Mouse (Mus musculus): ENCODE data around the gene Hgfac. TPM values are rescaled to one million over a fixed set of nuclear protein-coding genes. Genes with fewer than 3 reads are reported as not detected.

The Hgfac gene
- total RNA-seq, 2 experiments from 2014 or later, result 0.37 TPM; not detected in 1

DNA sequence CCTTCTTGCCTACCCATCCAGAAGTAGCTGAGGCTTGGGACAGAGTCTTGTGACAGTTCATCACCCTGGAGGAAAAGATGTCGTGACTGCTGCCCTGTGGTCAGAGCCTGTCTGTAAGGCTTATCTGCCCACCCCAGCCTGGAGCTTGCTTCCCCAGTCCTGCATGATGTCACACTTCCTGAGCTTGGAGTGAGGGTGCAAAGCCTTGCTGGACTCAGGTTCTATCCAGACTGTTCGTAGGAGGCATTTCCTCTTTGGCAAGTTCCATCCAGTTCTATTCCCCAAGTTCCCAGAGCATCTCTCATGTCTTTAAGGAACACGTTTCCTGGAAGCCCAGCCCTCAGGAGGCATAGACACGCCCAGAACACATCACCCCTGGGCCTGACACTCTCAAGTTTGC, 5.5 kb upstream of the Hgfac start:
- intact Hi-C loops (cut with DNase I), result no loop called here
- DNase-seq, result no peak

- intact Hi-C loops (cut with DNase I), result no loop called here
These were observed 3.9 kb upstream of the Hgfac start for GRCm38 (mm10) chr5:35037438-35037837.

GRCm38 (mm10) chr5:35042431-35043109, 1.3 kb downstream of the Hgfac start:
- no peak for DNase-seq
- intact Hi-C loops (cut with DNase I), result loop anchor here (1.0 to 2.0 kb wide), 2 partner anchors 62 to 127 kb away; no protein-coding TSS in a partner anchor

More at GRCm38 (mm10) chr5:35037438-35037837, 3.9 kb upstream of the Hgfac start:
- DNase-seq, result no peak

GRCm38 (mm10) chr5:35043110-35043451, 1.8 kb downstream of the Hgfac start:
- DNase-seq, result peak in 1 of 2 experiments; percentile 69
- intact Hi-C loops (cut with DNase I), result loop anchor here (2.0 kb wide), 1 partner anchor 62 kb away; no protein-coding TSS in a partner anchor

DNA sequence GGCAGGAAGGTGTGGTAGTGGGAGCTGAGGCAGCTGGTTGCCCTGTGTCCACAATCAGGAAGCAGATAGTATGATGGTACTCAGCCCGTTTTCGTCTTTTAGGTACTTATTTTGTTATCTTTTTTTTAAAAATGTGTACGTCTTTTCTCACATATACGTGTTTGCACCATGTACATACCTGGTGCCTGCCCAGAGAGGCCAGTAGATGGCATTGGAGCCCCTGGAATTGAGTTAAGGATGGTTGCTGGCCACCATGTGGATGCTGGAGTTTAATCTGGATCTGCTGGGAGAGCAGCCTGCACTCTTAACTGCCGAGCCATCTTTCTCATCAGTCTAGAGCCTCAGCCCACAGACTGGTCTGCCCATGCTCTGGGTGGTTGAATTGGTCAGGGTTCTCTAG, 9.2 kb downstream of the Hgfac start:
- DNase-seq, result no peak
- intact Hi-C loops (cut with DNase I), result loop anchor here (2.0 to 5.0 kb wide), 2 partner anchors 38 to 82 kb away; no protein-coding TSS in a partner anchor

DNA sequence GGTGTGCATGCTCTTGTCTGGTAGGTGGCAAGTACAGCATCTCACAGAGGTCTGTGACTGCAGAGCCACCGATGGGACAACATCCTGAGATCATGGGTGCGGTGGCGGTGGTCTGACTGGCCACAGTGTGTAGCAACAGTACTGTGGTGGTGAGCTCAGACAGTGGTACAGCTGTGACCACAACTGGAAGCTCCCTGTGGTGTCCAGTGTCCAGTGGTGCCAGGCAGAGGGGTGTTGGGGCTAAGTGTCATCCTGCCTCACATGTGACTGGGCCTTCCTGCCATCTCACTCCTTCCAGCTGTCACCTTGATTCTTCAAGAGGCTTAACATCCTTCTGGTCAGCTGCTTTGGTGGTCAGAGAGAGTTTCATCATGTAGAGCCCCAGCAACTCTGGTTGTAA, 13.3 kb downstream of the Hgfac start:
- intact Hi-C loops (cut with DNase I), result loop anchor here (5.0 kb wide), 1 partner anchor 78 kb away; no protein-coding TSS in a partner anchor

GRCm38 (mm10) chr5:35055076-35055475, 13.8 kb downstream of the Hgfac start:
- DNase-seq, result peak in 1 of 2 experiments; percentile 49
- intact Hi-C loops (cut with DNase I), result no loop called here

More for the DNA sequence above, 13.3 kb downstream of the Hgfac start:
- DNase-seq, result no peak

DNA sequence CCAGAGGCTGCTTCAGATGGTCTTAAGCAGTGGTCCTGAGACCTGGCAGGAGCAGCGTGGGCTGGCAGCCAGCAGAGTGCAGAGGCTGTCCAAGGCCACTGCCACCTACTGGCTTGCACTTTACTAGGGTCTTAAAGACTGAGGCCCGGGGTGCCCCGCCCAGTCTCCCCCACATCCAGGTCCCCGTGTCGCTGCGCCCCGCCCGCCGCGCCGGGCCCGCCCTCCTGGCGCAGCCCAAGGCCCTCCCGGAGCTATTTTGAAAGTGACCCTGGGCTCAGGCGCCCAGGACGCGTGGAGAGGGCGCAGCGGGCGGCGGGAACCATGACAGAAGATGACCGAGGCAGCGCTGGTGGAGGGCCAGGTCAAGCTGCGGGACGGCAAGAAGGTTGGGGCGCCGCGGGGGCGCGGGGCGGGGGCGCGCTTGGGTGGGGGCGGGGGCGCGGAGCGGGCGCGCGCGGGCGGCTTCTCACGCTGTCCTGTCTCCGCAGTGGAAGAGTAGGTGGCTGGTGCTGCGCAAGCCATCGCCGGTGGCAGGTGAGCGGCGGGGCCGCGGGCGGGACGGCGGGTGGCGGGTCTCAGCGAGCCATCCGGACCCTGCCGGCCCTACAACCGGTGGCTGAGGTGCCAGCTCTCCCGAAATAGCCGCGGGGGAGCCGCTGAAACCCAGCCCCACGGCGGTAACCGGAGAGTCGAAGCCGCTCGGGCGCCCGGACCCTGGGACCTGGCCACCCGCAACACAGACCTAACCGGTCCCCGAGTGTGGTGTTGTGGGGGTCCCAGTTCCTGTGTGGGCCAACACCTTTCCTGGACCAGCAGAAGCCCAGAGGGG, 15.5 kb downstream of the Hgfac start, which contains the start of gene Dok7:
Dok7 (plus strand) TSS at position 163 of the 829 bp plus-strand sequence.
- intact Hi-C loops (cut with DNase I), result no loop called here
- peak; percentile 49 to 53 for DNase-seq

DNA sequence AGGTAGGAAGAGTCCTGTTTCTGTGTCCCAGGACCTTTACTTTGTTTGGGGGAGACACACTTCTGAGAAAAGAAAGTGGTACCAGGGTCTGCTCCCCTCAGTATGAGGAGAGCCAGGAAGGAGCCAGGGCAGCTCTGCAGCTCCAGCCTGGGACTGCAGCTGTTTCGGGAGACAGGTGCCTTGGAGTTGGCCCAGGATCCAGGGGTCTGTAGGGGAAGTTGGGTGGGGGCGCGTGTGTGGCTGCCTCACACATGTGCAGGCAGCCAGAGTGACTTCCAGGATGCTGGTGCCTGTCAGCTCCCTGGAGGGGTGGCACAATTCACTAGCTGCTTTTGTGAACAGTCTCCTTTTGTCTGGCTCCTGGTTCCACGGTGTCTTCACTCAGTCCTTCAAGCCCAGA, 16.3 kb downstream of the Hgfac start:
- DNase-seq, result no peak

DNA sequence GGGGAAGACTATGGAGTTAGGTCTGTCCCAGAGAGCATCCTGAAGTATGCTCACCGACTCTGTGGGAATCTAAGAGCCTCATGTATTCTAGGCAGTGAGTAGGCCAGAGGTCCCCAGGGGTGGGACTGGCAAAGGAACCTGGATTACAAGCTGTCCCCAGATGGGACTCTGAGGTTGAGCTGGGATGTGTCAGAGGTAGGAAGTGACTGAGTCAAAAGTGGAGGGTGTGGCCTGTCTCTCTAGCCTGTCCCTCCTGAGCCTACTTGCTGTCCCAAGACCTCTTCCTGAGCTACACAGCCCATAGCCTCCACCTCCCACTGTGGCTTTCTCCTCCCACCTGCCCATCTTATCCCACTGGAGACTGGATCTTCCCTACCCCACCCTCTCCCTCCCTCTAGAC, 16.9 kb downstream of the Hgfac start:
- intact Hi-C loops (cut with DNase I), result no loop called here
- DNase-seq, result no peak

More for the DNA sequence above, 16.3 kb downstream of the Hgfac start:
- intact Hi-C loops (cut with DNase I), result no loop called here

- DNase-seq, result no peak
- intact Hi-C loops (cut with DNase I), result no loop called here
These were observed 18.8 kb downstream of the Hgfac start for GRCm38 (mm10) chr5:35060098-35060497.

GRCm38 (mm10) chr5:35069841-35070240, 28.5 kb downstream of the Hgfac start:
- intact Hi-C loops (cut with DNase I), result no loop called here
- no peak for DNase-seq

DNA sequence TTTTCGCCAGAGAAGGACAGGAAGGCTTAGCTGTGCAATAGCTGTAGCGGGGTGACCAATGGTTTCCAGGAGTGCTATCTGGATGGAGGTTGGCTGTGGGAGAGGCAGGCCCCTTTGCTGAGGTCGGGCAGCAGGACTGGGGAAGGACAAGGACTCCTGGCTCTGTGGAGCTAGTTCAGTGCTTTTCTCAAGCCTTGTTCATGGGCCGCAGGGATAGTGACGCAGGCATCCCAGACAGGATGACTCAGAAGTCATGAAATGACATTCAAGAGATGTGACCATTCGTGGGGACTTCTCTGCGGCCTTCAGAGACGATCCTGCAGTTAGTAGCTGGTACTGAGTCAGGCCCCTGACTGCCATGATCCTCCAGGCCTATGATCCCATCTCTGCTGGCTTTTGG, 29.0 kb downstream of the Hgfac start:
- intact Hi-C loops (cut with DNase I), result no loop called here

GRCm38 (mm10) chr5:35070953-35071352, 29.6 kb downstream of the Hgfac start:
- intact Hi-C loops (cut with DNase I), result no loop called here
- DNase-seq, result no peak

More for the DNA sequence above, 29.0 kb downstream of the Hgfac start:
- no peak for DNase-seq

DNA sequence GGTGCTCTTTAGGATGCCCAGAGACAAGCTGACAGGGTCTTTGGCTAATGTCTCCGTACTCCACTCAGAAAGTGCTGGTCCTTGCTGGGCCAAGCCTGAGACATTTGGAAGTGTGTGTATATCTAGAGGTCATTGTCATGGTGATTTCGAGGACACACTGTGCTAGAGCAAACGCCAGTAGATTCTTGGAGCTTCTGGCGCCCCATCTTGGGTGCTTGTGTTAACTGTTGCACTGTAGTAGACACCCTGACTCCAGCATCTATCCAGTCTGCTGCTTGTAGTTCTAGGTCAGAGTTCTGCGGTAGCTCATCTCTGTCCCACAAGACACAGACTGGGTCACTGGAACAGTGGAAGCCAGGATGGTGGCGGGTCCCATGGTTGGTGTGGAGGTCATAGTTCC, 30.5 kb downstream of the Hgfac start:
- DNase-seq, result no peak
- intact Hi-C loops (cut with DNase I), result no loop called here

GRCm38 (mm10) chr5:35073235-35073634, 31.9 kb downstream of the Hgfac start:
- intact Hi-C loops (cut with DNase I), result no loop called here
- DNase-seq, result peak in 1 of 2 experiments; percentile 39

- intact Hi-C loops (cut with DNase I), result no loop called here
- DNase-seq, result peak; percentile 62 to 71
These were observed 32.7 kb downstream of the Hgfac start for GRCm38 (mm10) chr5:35073992-35074391.

GRCm38 (mm10) chr5:35076369-35076768, 35.1 kb downstream of the Hgfac start:
- intact Hi-C loops (cut with DNase I), result no loop called here

DNA sequence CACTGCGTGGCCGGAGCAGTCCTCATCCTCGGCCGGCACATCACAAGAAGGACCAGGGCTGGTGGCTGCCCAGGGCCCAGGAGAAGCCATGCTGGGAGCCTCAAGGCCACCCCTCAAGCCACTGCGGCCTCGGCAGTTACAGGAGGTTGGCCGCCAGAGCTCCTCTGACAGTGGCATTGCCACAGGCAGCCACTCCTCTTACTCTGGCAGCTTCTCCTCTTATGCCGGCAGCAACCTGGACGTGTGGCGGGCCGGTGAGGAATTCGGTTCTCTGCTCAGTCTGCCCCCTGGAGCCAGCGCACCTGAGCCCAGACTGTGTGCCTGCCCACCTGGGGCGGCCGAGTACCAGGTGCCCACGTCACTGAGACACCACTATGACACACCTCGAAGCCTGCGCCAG, 37.8 kb downstream of the Hgfac start:
- DNase-seq, result no peak
- intact Hi-C loops (cut with DNase I), result no loop called here

More at GRCm38 (mm10) chr5:35076369-35076768, 35.1 kb downstream of the Hgfac start:
- DNase-seq, result no peak

DNA sequence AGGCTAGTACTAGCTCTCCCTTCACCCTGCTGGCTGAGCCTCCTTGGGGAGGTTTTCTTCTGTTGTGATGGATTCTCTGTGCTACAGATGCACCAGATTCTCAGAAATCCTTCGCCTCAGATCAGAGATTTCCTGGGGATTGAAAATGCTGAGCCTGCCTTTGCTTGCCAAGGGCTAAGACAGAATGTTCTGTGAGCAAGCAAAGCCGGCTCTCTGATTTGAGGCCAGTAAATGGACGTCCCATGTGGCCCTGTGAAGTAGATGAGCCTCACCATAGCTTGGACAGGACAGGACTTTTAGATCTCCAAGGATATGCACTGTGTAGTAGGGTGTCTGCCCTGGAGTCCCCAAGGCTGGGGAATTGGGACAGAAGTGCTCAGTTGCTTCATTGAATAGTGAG, 43.6 kb downstream of the Hgfac start:
- no peak for DNase-seq

More for the DNA sequence above, 43.6 kb downstream of the Hgfac start:
- intact Hi-C loops (cut with DNase I), result no loop called here
